Mouse (Mus musculus) MEL (cell line): Measurements from ENCODE around the gene Shtn1. TPM values are rescaled to one million over a fixed set of nuclear protein-coding genes. Genes with fewer than 3 reads are reported as not detected.
A peak's percentile ranks its signal among the peaks of the same experiment; 100 is the strongest.

Experiments used
- DNase-seq: peaks from one replicate; pipeline ENCODE4 v3.0.0; 2011; ENCODE audit warnings: low read depth, low spot score
- H3K27ac ChIP-seq: 2 replicates; pipeline ENCODE4 v1.5.1; 2012; ENCODE audit warnings: low read depth, mild to moderate bottlenecking, control low read depth, low read length, moderate library complexity; ENCODE audit not compliant: control insufficient read depth
- H3K27me3 ChIP-seq, 2 experiments: fragments of 150-350 bp in 1 of 2; sonication (generic) in 1 of 2; 2 replicates each; pipeline ENCODE4 v1.6.1; 2012; ENCODE audit warnings: low read length in 2 of 2, mild to moderate bottlenecking in 2 of 2, improper control_type of control experiment in 1 of 2, moderate library complexity in 1 of 2; ENCODE audit not compliant: insufficient read depth in 2 of 2, control insufficient read depth in 1 of 2
- H3K36me3 ChIP-seq, 2 experiments: 2 replicates each; pipeline ENCODE4 v1.6.1; 2012 to 2014; ENCODE audit warnings: low read length in 2 of 2, improper control_type of control experiment in 1 of 2, inconsistent platforms in 1 of 2, mild to moderate bottlenecking in 1 of 2; ENCODE audit not compliant: insufficient read depth in 2 of 2, control insufficient read depth in 1 of 2
- H3K4me1 ChIP-seq, 2 experiments: fragments of 150-350 bp in 1 of 2; sonication (generic) in 1 of 2; 2 replicates each; pipeline ENCODE4 v1.6.1; 2012; ENCODE audit warnings: low read length in 2 of 2, improper control_type of control experiment in 1 of 2, mild to moderate bottlenecking in 1 of 2; ENCODE audit not compliant: insufficient read depth in 2 of 2, control insufficient read depth in 1 of 2
- H3K4me3 ChIP-seq, 2 experiments: fragments of 150-350 bp in 1 of 2; sonication (generic) in 1 of 2; 2 replicates each; pipeline ENCODE4 v1.5.1; 2012; ENCODE audit warnings: low read depth in 2 of 2, low read length in 2 of 2, mild to moderate bottlenecking in 2 of 2, moderate library complexity in 2 of 2, control low read depth in 1 of 2, improper control_type of control experiment in 1 of 2; ENCODE audit not compliant: control insufficient read depth in 1 of 2, insufficient read depth in 1 of 2
- H3K79me2 ChIP-seq: 2 replicates; pipeline ENCODE4 v1.6.1; 2012; ENCODE audit warnings: mild to moderate bottlenecking, low read length, moderate library complexity; ENCODE audit not compliant: control insufficient read depth, poor library complexity, insufficient read depth
- H3K9ac ChIP-seq: 2 replicates; pipeline ENCODE4 v1.6.1; 2012; ENCODE audit warnings: low read depth, mild to moderate bottlenecking, control low read depth, low read length, moderate library complexity; ENCODE audit not compliant: control insufficient read depth, poor library complexity, severe bottlenecking
- H3K9me3 ChIP-seq: fragments of 150-350 bp; sonication (generic); replicated peaks from 2 replicates; pipeline ENCODE4 v1.6.1; 2012; ENCODE audit warnings: mild to moderate bottlenecking, low read length, improper control_type of control experiment, moderate library complexity; ENCODE audit not compliant: insufficient read depth
- BHLHE40 ChIP-seq: IDR thresholded peaks from 2 replicates; pipeline ENCODE4 v1.6.1; 2012; ENCODE audit warnings: low read depth, mild to moderate bottlenecking, inconsistent platforms, low read length, improper control_type of control experiment, borderline replicate concordance
- E2F4 ChIP-seq: IDR thresholded peaks from 2 replicates; pipeline ENCODE4 v1.6.1; 2011; ENCODE audit warnings: low read depth, low read length, improper control_type of control experiment, borderline replicate concordance
- EP300 ChIP-seq, 2 experiments: IDR thresholded peaks; 2 replicates each; pipeline ENCODE4 v1.6.1; 2011; ENCODE audit warnings: improper control_type of control experiment in 2 of 2, low read length in 2 of 2, low read depth in 1 of 2, mild to moderate bottlenecking in 1 of 2
- GATA1 ChIP-seq: IDR thresholded peaks from 2 replicates; pipeline ENCODE4 v1.6.1; 2011; ENCODE audit warnings: low read depth, low read length, improper control_type of control experiment
- JUND ChIP-seq: IDR thresholded peaks from 2 replicates; pipeline ENCODE4 v1.6.1; 2011; ENCODE audit warnings: low read depth, mild to moderate bottlenecking, improper control_type of control experiment, low read length
- MAX ChIP-seq: IDR thresholded peaks from 2 replicates; pipeline ENCODE4 v1.6.1; 2011; ENCODE audit warnings: low read length, improper control_type of control experiment
- MXI1 ChIP-seq: IDR thresholded peaks from 2 replicates; pipeline ENCODE4 v1.6.1; 2011; ENCODE audit warnings: mild to moderate bottlenecking, low read depth, low read length, improper control_type of control experiment
- MYB ChIP-seq: IDR thresholded peaks from 2 replicates; pipeline ENCODE4 v1.6.1; 2011; ENCODE audit warnings: mild to moderate bottlenecking, low read depth, low read length, improper control_type of control experiment
- POLR2A ChIP-seq, 2 experiments: IDR thresholded peaks; 2 replicates each; pipeline ENCODE4 v1.6.1; 2011 to 2012; ENCODE audit warnings: low read length in 2 of 2, mild to moderate bottlenecking in 2 of 2, control low read depth in 1 of 2, improper control_type of control experiment in 1 of 2, low read depth in 1 of 2, moderate library complexity in 1 of 2; ENCODE audit not compliant: control insufficient read depth in 1 of 2, insufficient read depth in 1 of 2, poor library complexity in 1 of 2
- SIN3A ChIP-seq: IDR thresholded peaks from 2 replicates; pipeline ENCODE4 v1.6.1; 2012; ENCODE audit warnings: low read length, improper control_type of control experiment, inconsistent platforms
- TCF12 ChIP-seq: IDR thresholded peaks from 2 replicates; pipeline ENCODE4 v1.6.1; 2014; ENCODE audit warnings: low read depth, mild to moderate bottlenecking, inconsistent platforms, low read length, improper control_type of control experiment, moderate library complexity
- USF2 ChIP-seq, 2 experiments: IDR thresholded peaks; 2 replicates each; pipeline ENCODE4 v1.6.1; 2011 to 2012; ENCODE audit warnings: improper control_type of control experiment in 2 of 2, low read length in 2 of 2, borderline replicate concordance in 1 of 2, inconsistent platforms in 1 of 2, low read depth in 1 of 2, mild to moderate bottlenecking in 1 of 2; ENCODE audit not compliant: insufficient read depth in 1 of 2
- ZC3H11A ChIP-seq: IDR thresholded peaks from 2 replicates; pipeline ENCODE4 v1.6.1; 2012; ENCODE audit warnings: low read depth, mild to moderate bottlenecking, inconsistent platforms, low read length, improper control_type of control experiment
- ZMIZ1 ChIP-seq: IDR thresholded peaks from 2 replicates; pipeline ENCODE4 v1.6.1; 2012; ENCODE audit warnings: low read depth, mild to moderate bottlenecking, inconsistent platforms, low read length, improper control_type of control experiment, moderate library complexity
- polyA plus RNA-seq, 2 experiments: library from polyadenylated mRNA; stranded (reverse) in 1 of 2; unstranded in 1 of 2; fragments of >175 nt in 1 of 2; fragments of >200 nt in 1 of 2; gene quantifications; 2 replicates each; pipeline versions ENCODE4 v1.2.1 to v1.2.4; 2012; ENCODE audit warnings: low replicate concordance in 2 of 2, low read depth in 1 of 2; ENCODE audit not compliant: insufficient read length in 2 of 2, insufficient read depth in 1 of 2, missing spikeins in 1 of 2
- total RNA-seq: library from RNA; depleted of rRNA; stranded (reverse); fragments of 300-350 nt; gene quantifications from 2 replicates; pipeline ENCODE4 v1.2.3, GENCODE M21; 2012

Gene Shtn1
- total and polyA plus RNA-seq, 3 experiments = 0.17 TPM; not detected in 2

GRCm38 (mm10) chr19:58945959-58946358 is 129.9 kb downstream of the Shtn1 start:
- H3K36me3 ChIP-seq = no peaks in the 10 kb centered on the region
- no peaks in the 10 kb centered on the region for H3K79me2 ChIP-seq
- no peak overlapping the region for H3K4me3 ChIP-seq
- H3K9ac ChIP-seq = no peak overlapping the region
- no peak for TF ChIP-seq SIN3A
- TF ChIP-seq E2F4 = no peak
- TF ChIP-seq EP300 (IDR thresholded peaks at IDR 0.05; ENCODE audit: low read depth in 1 of 2, low read length in 2 of 2) = peak in 1 of 2 experiments; percentile 52; a peak in 1 of 4 replicates
- TF ChIP-seq GATA1 = peak; percentile 51; the same call in 1 of the 2 replicates
- no peak for TF ChIP-seq POLR2A (IDR thresholded peaks at IDR 0.05; ENCODE audit: control insufficient read depth in 1 of 2, insufficient read depth in 1 of 2, low read depth in 1 of 2, low read length in 2 of 2, poor library complexity in 1 of 2)
- peak; percentile 49 for TF ChIP-seq TCF12
- no peaks in the 10 kb centered on the region for H3K27me3 ChIP-seq
- no peaks in the 10 kb centered on the region for H3K4me1 ChIP-seq
- no peak overlapping the region for H3K27ac ChIP-seq
- DNase-seq = peak; percentile 9
- no peaks in the 10 kb centered on the region for H3K9me3 ChIP-seq

- no peak for TF ChIP-seq MYB
- TF ChIP-seq ZMIZ1 = no peak
- no peak for TF ChIP-seq POLR2A (IDR thresholded peaks at IDR 0.05; ENCODE audit: control insufficient read depth in 1 of 2, insufficient read depth in 1 of 2, low read depth in 1 of 2, low read length in 2 of 2, poor library complexity in 1 of 2)
- no peak for TF ChIP-seq ZC3H11A
- TF ChIP-seq BHLHE40 = no peak
- TF ChIP-seq TCF12 = no peak
- TF ChIP-seq USF2 (IDR thresholded peaks at IDR 0.05; ENCODE audit: borderline replicate concordance in 1 of 2, insufficient read depth in 1 of 2, low read depth in 1 of 2, low read length in 2 of 2) = no peak
- TF ChIP-seq JUND = no peak
- TF ChIP-seq, all 39 proteins: peak for 0
- H3K36me3 ChIP-seq = no peaks in the 10 kb centered on the region
- H3K9me3 ChIP-seq = no peaks in the 10 kb centered on the region
- no peaks in the 10 kb centered on the region for H3K27me3 ChIP-seq
- no peak within 1 kb of the TSS for H3K9ac ChIP-seq
- DNase-seq = no peak
- H3K79me2 ChIP-seq = no peaks in the 10 kb centered on the region
- H3K27ac ChIP-seq = no peak within 1 kb of the TSS
- H3K4me1 ChIP-seq = no peaks in the 10 kb centered on the region
- no peak within 1 kb of the TSS for H3K4me3 ChIP-seq
These were observed 132.8 kb downstream of the Shtn1 start, which contains the start of the genes Eno4 and Hspa12a for GRCm38 (mm10) chr19:58942841-58943828. TSS of gene Eno4 (plus strand) at chr19:58943425. TSS of gene Hspa12a (minus strand) at chr19:58943654.

GRCm38 (mm10) chr19:58933062-58933461 is 142.8 kb downstream of the Shtn1 start:
- no peak overlapping the region for H3K4me3 ChIP-seq
- H3K4me1 ChIP-seq = no peaks in the 10 kb centered on the region
- no peak for DNase-seq
- no peaks in the 10 kb centered on the region for H3K36me3 ChIP-seq
- no peak overlapping the region for H3K9ac ChIP-seq
- TF ChIP-seq MAX (no peak), MXI1 (no peak), BHLHE40 (no peak)
- H3K27me3 ChIP-seq = no peaks in the 10 kb centered on the region
- H3K27ac ChIP-seq = no peak overlapping the region
- no peaks in the 10 kb centered on the region for H3K79me2 ChIP-seq
- no peaks in the 10 kb centered on the region for H3K9me3 ChIP-seq
